Mouse (Mus musculus) liver, embryonic 15.5 days (tissue): Measurements from ENCODE around the gene Esf1. TPM values are rescaled to one million over a fixed set of nuclear protein-coding genes. Genes with fewer than 3 reads are reported as not detected.
"Not testable (repeated sequence)": the region's sequence is repeated elsewhere in the genome, so short reads cannot be mapped to it uniquely, and the experiment has no call there.

ENCODE experiments used
- ATAC-seq: fragments of 200-750 bp; cut with Nextera tagmentation; 2 replicates; pipeline ENCODE4 v1.8.0; 2017; ENCODE audit warnings: moderate number of reproducible peaks, mild to moderate bottlenecking, moderate library complexity; ENCODE audit not compliant: insufficient read depth
- H3K27ac ChIP-seq: fragments of 300-500 bp; sonication (generic); replicated peaks from 2 replicates; pipeline ENCODE4 v1.5.1; 2015; ENCODE audit warnings: mild to moderate bottlenecking, inconsistent platforms
- H3K27me3 ChIP-seq: fragments of 300-500 bp; sonication (generic); 2 replicates; pipeline ENCODE4 v1.6.1; 2015; ENCODE audit warnings: mild to moderate bottlenecking, inconsistent platforms
- H3K36me3 ChIP-seq: fragments of 300-500 bp; sonication (generic); replicated peaks from 2 replicates; pipeline ENCODE4 v1.6.1; 2015; ENCODE audit warnings: moderate library complexity, mild to moderate bottlenecking, inconsistent platforms
- H3K4me1 ChIP-seq: fragments of 300-500 bp; sonication (generic); replicated peaks from 2 replicates; pipeline ENCODE4 v1.6.1; 2015; ENCODE audit warnings: inconsistent platforms
- H3K4me2 ChIP-seq: fragments of 300-500 bp; sonication (generic); 2 replicates; pipeline ENCODE4 v1.6.1; 2015; ENCODE audit warnings: moderate library complexity, mild to moderate bottlenecking, inconsistent platforms
- H3K4me3 ChIP-seq: fragments of 300-500 bp; sonication (generic); replicated peaks from 2 replicates; pipeline ENCODE4 v1.5.1; 2015; ENCODE audit warnings: mild to moderate bottlenecking, inconsistent platforms
- H3K9ac ChIP-seq: fragments of 300-500 bp; sonication (generic); 2 replicates; pipeline ENCODE4 v1.6.1; 2015; ENCODE audit warnings: moderate library complexity, mild to moderate bottlenecking, inconsistent platforms
- H3K9me3 ChIP-seq: fragments of 300-500 bp; sonication (generic); replicated peaks from 2 replicates; pipeline ENCODE4 v1.6.1; 2016; ENCODE audit warnings: inconsistent platforms
- WGBS: fragments of 180-500 bp; shearing (Covaris S2); methylation state at CpG from one replicate; pipeline ENCODE4 v1.1.7; 2015; ENCODE audit warnings: mixed read lengths; ENCODE audit not compliant: insufficient replicate concordance; 5-methylcytosine and 5-hydroxymethylcytosine counted together
- polyA plus RNA-seq: library from polyadenylated mRNA; unstranded; fragments of >200 nt; fragmentation: Nextera tagmentation; extraction: Ambion mirVana; gene quantifications from 2 replicates; pipeline ENCODE4 v1.2.1, GENCODE M21; 2015

The Esf1 gene
- 7.9 and 9.2 TPM in 2 replicates for polyA plus RNA-seq

DNA sequence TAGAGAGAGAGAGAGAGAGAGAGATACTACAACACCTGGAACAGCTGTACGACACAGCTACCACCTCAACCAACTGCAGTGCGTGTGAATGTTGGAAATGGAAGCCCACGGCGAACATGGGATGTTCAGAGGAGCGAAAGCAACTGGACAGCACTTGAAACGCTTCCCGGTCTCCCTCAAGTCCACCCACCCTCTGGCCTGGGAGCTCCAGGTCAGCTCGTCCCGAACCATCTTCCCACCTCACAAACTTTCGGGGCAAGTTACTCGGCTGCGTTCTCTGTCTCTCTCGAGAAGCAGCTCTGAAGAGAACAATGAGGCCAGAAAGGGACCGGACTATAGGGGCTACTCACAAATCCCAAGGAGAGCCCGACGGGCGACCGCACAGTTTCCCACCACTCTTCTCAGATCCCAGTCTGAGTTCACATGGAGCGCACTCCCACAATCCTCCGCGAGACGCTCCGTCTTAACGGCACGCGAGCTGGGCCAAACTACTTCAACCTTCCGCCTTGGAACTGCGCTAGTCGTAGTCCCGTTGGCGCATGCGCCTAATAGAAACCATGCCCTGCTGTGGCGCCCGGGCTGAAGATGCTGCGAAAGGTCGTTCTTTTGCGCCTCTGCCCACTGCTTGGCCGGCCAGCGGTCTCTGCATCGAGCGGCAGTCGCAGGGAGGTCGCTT, at the start of gene Esf1, which contains the start of gene Ndufaf5:
Esf1 (minus strand) TSS at position 438 of the 676 bp plus-strand sequence.
Ndufaf5 (plus strand) TSS at position 523 of the 676 bp plus-strand sequence.
- peak; percentile 97 for ATAC-seq
- no peaks in the 10 kb centered on the region for H3K27me3 ChIP-seq
- peaks cover 6% of the 10 kb centered on the region for H3K36me3 ChIP-seq
- H3K27ac ChIP-seq, result peak within 1 kb of the TSS; percentile 82
- H3K4me2 ChIP-seq, result peak within 1 kb of the TSS; percentile 91
- H3K9me3 ChIP-seq, result no peaks in the 10 kb centered on the region
- under 1% methylated on average over 43 of the region's 43 CpGs for WGBS
- H3K4me3 ChIP-seq, result peak within 1 kb of the TSS; percentile 77
- peak within 1 kb of the TSS; percentile 73 for H3K9ac ChIP-seq
- H3K4me1 ChIP-seq, result peaks cover 18% of the 10 kb centered on the region

DNA sequence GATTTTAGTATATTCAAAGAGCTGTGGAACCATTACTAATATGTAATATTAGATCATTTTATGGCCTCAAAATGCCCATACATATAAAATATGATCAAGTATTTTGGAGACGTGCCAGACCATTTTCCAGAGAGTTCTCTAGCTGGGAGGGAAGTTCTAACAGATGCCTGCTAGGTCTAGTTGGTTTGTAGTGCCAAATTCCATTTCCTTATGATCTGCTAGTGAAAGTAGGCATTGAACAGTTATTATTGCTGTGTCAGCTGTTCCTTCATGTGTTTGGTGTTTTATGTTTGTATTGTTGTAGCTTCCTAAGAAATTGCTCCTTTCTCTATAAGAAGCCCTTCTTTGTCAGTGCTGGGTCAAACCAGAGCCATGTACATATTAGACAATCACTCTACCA, 45.6 kb upstream of the Esf1 start:
- 69% methylated on average over 1 of the region's 1 CpGs for WGBS
- Histone ChIP-seq H3K9ac (no peak overlapping the region), H3K27me3 (no peaks in the 10 kb centered on the region), H3K27ac (no peak overlapping the region), H3K4me1 (no peaks in the 10 kb centered on the region), H3K4me2 (no peak overlapping the region), H3K9me3 (no peaks in the 10 kb centered on the region), H3K4me3 (no peak overlapping the region), H3K36me3 (no peaks in the 10 kb centered on the region)
- no peak for ATAC-seq

- H3K9ac ChIP-seq, result no peak overlapping the region
- H3K27ac ChIP-seq, result no peak overlapping the region
- H3K27me3 ChIP-seq, result no peaks in the 10 kb centered on the region
- no peak overlapping the region for H3K4me3 ChIP-seq
- no peaks in the 10 kb centered on the region for H3K36me3 ChIP-seq
- H3K4me2 ChIP-seq, result no peak overlapping the region
- 51% methylated on average over 2 of the region's 2 CpGs for WGBS
- no peak for ATAC-seq
- H3K9me3 ChIP-seq, result no peaks in the 10 kb centered on the region
- H3K4me1 ChIP-seq, result no peaks in the 10 kb centered on the region
Observed at GRCm38 (mm10) chr2:140215415-140215814, 45.1 kb upstream of the Esf1 start.

GRCm38 (mm10) chr2:140214519-140215027, 44.2 kb upstream of the Esf1 start:
- Histone ChIP-seq H3K4me3 (no peak overlapping the region), H3K27ac (no peak overlapping the region), H3K9me3 (no peaks in the 10 kb centered on the region), H3K9ac (no peak overlapping the region), H3K4me2 (no peak overlapping the region), H3K27me3 (no peaks in the 10 kb centered on the region), H3K4me1 (no peaks in the 10 kb centered on the region), H3K36me3 (no peaks in the 10 kb centered on the region)
- no peak for ATAC-seq
- WGBS, result 68% methylated on average over 4 of the region's 4 CpGs

- H3K4me1 ChIP-seq, result no peaks in the 10 kb centered on the region; the same call in 1 of the 2 replicates
- H3K4me2 ChIP-seq, result no peak overlapping the region
- no peak overlapping the region for H3K4me3 ChIP-seq
- no peak for ATAC-seq
- no peak overlapping the region for H3K27ac ChIP-seq
- H3K9ac ChIP-seq, result no peak overlapping the region
- no peaks in the 10 kb centered on the region for H3K27me3 ChIP-seq
- 0 out of 2 replicates have a peak, but pooled peaks cover 6% of the 10 kb centered on the region for H3K36me3 ChIP-seq
- H3K9me3 ChIP-seq, result no peaks in the 10 kb centered on the region
- 82% methylated on average over 7 of the region's 7 CpGs for WGBS
Observed at GRCm38 (mm10) chr2:140203756-140204155, 33.4 kb upstream of the Esf1 start.

GRCm38 (mm10) chr2:140202573-140202972, 32.2 kb upstream of the Esf1 start:
- 36% methylated on average over 5 of the region's 5 CpGs for WGBS
- Histone ChIP-seq H3K36me3 (0 out of 2 replicates have a peak, but pooled peaks cover 6% of the 10 kb centered on the region), H3K27ac (no peak overlapping the region), H3K9me3 (no peaks in the 10 kb centered on the region), H3K4me3 (no peak overlapping the region), H3K9ac (no peak overlapping the region), H3K27me3 (no peaks in the 10 kb centered on the region), H3K4me2 (no peak overlapping the region), H3K4me1 (no peaks in the 10 kb centered on the region; the same call in 1 of the 2 replicates)
- no peak for ATAC-seq

DNA sequence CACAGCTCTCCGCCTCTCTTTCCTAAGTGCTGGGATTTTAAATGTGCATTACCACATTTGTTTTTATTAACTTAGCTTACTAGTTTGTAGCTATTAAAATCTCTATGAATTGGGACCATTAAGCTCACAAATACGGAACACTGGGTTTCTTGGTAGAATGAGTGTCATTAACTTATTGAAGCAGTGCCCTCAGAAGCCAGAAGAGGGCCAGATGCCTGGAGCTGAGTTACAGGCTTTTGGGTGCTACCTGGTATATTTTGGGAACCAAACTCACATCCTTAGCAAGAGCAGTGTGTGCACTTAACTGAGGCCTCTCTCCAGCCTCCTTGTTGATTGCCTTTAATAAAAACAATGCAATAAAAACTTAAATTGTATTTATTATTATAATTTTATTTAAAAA, 30.3 kb upstream of the Esf1 start:
- 69% methylated on average over 2 of the region's 2 CpGs for WGBS
- H3K9me3 ChIP-seq, result no peaks in the 10 kb centered on the region
- H3K36me3 ChIP-seq, result 0 out of 2 replicates have a peak, but pooled peaks cover 6% of the 10 kb centered on the region
- no peak for ATAC-seq
- no peaks in the 10 kb centered on the region; the same call in 1 of the 2 replicates for H3K4me1 ChIP-seq
- H3K4me3 ChIP-seq, result no peak overlapping the region
- H3K9ac ChIP-seq, result no peak overlapping the region
- no peak overlapping the region for H3K27ac ChIP-seq
- no peak overlapping the region for H3K4me2 ChIP-seq
- no peaks in the 10 kb centered on the region for H3K27me3 ChIP-seq

GRCm38 (mm10) chr2:140185685-140186210, 15.4 kb upstream of the Esf1 start:
- ATAC-seq, H3K9me3 ChIP-seq, H3K9ac ChIP-seq, H3K27me3 ChIP-seq, H3K36me3 ChIP-seq, H3K4me1 ChIP-seq, H3K4me3 ChIP-seq, H3K27ac ChIP-seq, H3K4me2 ChIP-seq: not testable (repeated sequence)
- 67% methylated on average over 3 of the region's 3 CpGs for WGBS

DNA sequence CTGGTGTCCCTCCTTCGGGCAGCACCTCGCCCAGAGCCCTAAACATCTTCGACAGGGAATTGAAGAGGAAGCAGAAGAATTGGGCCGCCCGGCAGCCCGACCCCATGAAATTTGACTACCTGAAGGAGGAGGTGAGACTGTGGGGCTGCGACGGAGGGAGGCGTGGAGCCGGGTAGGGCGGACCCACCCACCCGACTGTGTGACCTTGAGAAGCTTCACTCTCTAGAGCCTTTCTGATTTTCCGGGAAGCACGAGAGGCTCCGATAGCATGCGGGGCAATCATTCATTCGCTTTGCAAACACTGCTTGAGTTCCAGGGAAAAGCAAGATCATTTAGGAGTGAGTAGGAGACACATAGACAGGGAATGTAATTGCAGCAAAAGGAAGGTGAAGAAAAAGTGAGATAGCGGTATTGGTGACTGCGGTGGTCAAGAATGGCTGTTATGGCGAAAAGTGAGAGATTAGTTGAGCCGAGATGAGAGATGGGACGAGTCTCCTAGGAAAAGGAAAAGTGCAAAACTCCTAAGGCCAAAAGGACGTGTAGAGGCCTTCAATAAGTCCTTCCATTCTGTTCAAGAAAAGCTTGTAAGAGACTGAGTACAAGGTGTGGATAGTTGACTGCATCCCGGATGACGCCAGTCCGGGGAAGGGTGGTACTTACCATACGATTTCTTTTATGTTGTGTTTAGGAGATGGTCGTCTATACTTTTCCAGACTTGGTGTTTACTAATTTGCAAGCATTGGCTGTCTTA, 614 bp upstream of the Esf1 start:
- peak; percentile 82 for ATAC-seq
- Histone ChIP-seq H3K36me3 (peaks cover 6% of the 10 kb centered on the region), H3K4me3 (peak overlapping the region; percentile 77), H3K9me3 (no peaks in the 10 kb centered on the region), H3K27ac (peak overlapping the region; percentile 82), H3K9ac (peak overlapping the region; percentile 73), H3K4me2 (peak overlapping the region; percentile 91), H3K27me3 (no peaks in the 10 kb centered on the region), H3K4me1 (peaks cover 18% of the 10 kb centered on the region)
- WGBS, result 4% methylated on average over 28 of the region's 28 CpGs

GRCm38 (mm10) chr2:140169057-140169456, 1.3 kb downstream of the Esf1 start:
- Histone ChIP-seq H3K4me2 (peak overlapping the region; percentile 91; the same call in 1 of the 2 replicates), H3K9ac (no peak overlapping the region), H3K27ac (no peak overlapping the region), H3K36me3 (peaks cover 10% of the 10 kb centered on the region), H3K9me3 (no peaks in the 10 kb centered on the region), H3K4me3 (peak overlapping the region; percentile 24), H3K27me3 (no peaks in the 10 kb centered on the region), H3K4me1 (peaks cover 25% of the 10 kb centered on the region)
- WGBS, result 47% methylated on average over 1 of the region's 1 CpGs
- ATAC-seq, result no peak

DNA sequence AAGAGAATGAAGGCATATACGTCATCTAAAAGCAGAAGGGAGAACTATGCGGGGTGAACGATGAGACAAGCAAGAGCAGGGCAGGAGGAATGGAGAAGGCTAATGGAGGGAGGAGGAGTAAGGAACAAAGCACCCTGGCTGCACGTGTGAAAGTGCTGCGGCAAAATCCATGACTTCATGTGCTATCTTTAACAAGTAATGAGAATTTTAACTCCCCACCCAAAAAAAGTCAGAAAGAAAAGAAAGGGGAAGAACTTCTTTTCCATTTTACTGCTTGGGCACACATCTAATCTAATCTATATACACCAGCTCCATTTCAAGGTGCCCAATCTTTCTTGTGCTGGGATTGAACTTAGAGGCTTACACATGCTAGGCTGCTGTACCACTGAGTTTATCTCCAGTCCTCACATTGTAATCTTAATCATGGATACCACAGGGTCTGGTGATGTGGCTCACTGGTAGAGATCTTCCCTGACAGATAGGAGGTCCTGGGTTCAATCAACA, 7.0 kb downstream of the Esf1 start:
- peak; percentile 98 for ATAC-seq
- Histone ChIP-seq H3K4me1 (peaks cover 18% of the 10 kb centered on the region), H3K36me3 (peaks cover 29% of the 10 kb centered on the region), H3K27ac (peak overlapping the region; percentile 1; the same call in 1 of the 2 replicates), H3K27me3 (no peaks in the 10 kb centered on the region), H3K9ac (no peak overlapping the region), H3K4me3 (no peak overlapping the region), H3K4me2 (peak overlapping the region; percentile 25), H3K9me3 (no peaks in the 10 kb centered on the region)
- WGBS, result 32% methylated on average over 5 of the region's 5 CpGs
